Mouse (Mus musculus) thymus, adult 2 months (tissue): ENCODE measurements around the gene Atxn1.

Experiments used
- CTCF ChIP-seq: fragments of 200-500 bp; IDR thresholded peaks from 2 replicates; pipeline ENCODE4 v1.5.1; 2012; ENCODE audit warnings: mild to moderate bottlenecking, control low read depth, low read length, moderate library complexity, borderline replicate concordance; ENCODE audit not compliant: control insufficient read depth, poor library complexity, insufficient read depth; ENCODE audit errors: extremely low read depth
- POLR2A ChIP-seq: fragments of 200-500 bp; IDR thresholded peaks from 2 replicates; pipeline ENCODE4 v1.6.1; 2012; ENCODE audit warnings: mild to moderate bottlenecking, low read length, control low read depth, moderate library complexity; ENCODE audit not compliant: control insufficient read depth, poor library complexity, insufficient read depth; ENCODE audit errors: extremely low read depth

DNA sequence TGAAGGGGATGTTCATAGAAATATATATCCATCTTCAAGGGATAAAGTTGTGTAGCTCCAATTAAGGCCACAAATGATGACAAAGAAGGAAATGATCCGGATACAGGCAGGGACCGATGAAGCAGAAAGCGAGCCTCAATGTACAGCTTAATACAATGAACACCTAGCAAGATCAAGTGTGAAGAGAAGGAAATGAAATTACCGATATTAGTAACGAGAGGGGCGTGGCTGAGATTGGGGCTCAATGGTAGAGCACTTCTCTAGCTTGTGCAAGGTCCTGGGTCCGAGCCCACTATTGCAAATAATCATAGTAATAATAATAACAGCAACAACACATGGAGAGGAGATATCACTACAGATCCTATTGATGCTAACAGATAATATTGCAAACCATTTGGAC is 54.5 kb downstream of the Atxn1 start:
- no peak for TF ChIP-seq POLR2A
- no peak for TF ChIP-seq CTCF
